Mouse (Mus musculus): ENCODE measurements at regions not wholly inside any gene's neighbourhood (a gene's known extent, or its start where the extent isn't known, plus 50 kb on each side); places are given as distances from the start of the nearest gene placed in this dataset.
"Not testable (repeated sequence)": the region's sequence is repeated elsewhere in the genome, so short reads cannot be mapped to it uniquely, and the experiment has no call there.

- Histone ChIP-seq H3K27ac (ENCODE audit: low read depth, low read length) (no peak overlapping the region), H3K9ac (ENCODE audit: low read depth, low read length) (no peak overlapping the region), H3K36me3 (ENCODE audit: control insufficient read depth, insufficient read depth, low read length) (no peaks in the 10 kb centered on the region), H3K4me2 (no peak overlapping the region), H3K4me3 (ENCODE audit: low read depth, low read length) (no peak overlapping the region), H3K9me3 (ENCODE audit: control insufficient read depth, low read length) (no peaks in the 10 kb centered on the region), H3K4me1 (replicated peaks; ENCODE audit: control insufficient read depth, insufficient read depth, low read length) (no peaks in the 10 kb centered on the region; the same call in 1 of the 2 replicates), H3K27me3 (replicated peaks; ENCODE audit: control insufficient read depth, insufficient read depth, low read length) (no peaks in the 10 kb centered on the region)
- no peak for DNase-seq (ENCODE audit: low spot score)
- ATAC-seq (replicated peaks; ENCODE audit: low FRiP score) = no peak
- 61% methylated on average over 2 of the region's 2 CpGs for WGBS
These were observed 874.2 kb upstream of the Olfr1507 start for GRCm38 (mm10) chr14:53369776-53370175.

GRCm38 (mm10) chr14:53367420-53367819 lies 871.9 kb upstream of the Olfr1507 start:
- not testable (repeated sequence) for DNase-seq (ENCODE audit: low spot score); H3K27me3 ChIP-seq (replicated peaks; ENCODE audit: control insufficient read depth, insufficient read depth, low read length); H3K27ac ChIP-seq (ENCODE audit: low read depth, low read length); H3K9me3 ChIP-seq (ENCODE audit: control insufficient read depth, low read length); H3K9ac ChIP-seq (ENCODE audit: low read depth, low read length); H3K36me3 ChIP-seq (ENCODE audit: control insufficient read depth, insufficient read depth, low read length); H3K4me1 ChIP-seq (replicated peaks; ENCODE audit: control insufficient read depth, insufficient read depth, low read length); H3K4me3 ChIP-seq (ENCODE audit: low read depth, low read length); H3K4me2 ChIP-seq; ATAC-seq (replicated peaks; ENCODE audit: low FRiP score)
- 55% methylated on average over 1 of the region's 1 CpGs for WGBS

- not testable (repeated sequence) for H3K27ac ChIP-seq (ENCODE audit: low read depth, low read length); H3K27me3 ChIP-seq (replicated peaks; ENCODE audit: control insufficient read depth, insufficient read depth, low read length); H3K36me3 ChIP-seq (ENCODE audit: control insufficient read depth, insufficient read depth, low read length); H3K4me1 ChIP-seq (replicated peaks; ENCODE audit: control insufficient read depth, insufficient read depth, low read length); H3K4me2 ChIP-seq; H3K9me3 ChIP-seq (ENCODE audit: control insufficient read depth, low read length); DNase-seq (ENCODE audit: low spot score); H3K9ac ChIP-seq (ENCODE audit: low read depth, low read length); H3K4me3 ChIP-seq (ENCODE audit: low read depth, low read length)
- ATAC-seq (replicated peaks; ENCODE audit: low FRiP score) = peak; percentile 33; the same call in 1 of the 2 replicates
- 50% methylated on average over 5 of the region's 5 CpGs for WGBS
These were observed 868.4 kb upstream of the Olfr1507 start for GRCm38 (mm10) chr14:53363995-53364394.

GRCm38 (mm10) chr14:53362054-53362453 lies 866.5 kb upstream of the Olfr1507 start:
- 38% methylated on average over 2 of the region's 2 CpGs for WGBS
- not testable (repeated sequence) for H3K4me1 ChIP-seq (replicated peaks; ENCODE audit: control insufficient read depth, insufficient read depth, low read length); H3K27ac ChIP-seq (ENCODE audit: low read depth, low read length); ATAC-seq (replicated peaks; ENCODE audit: low FRiP score); H3K36me3 ChIP-seq (ENCODE audit: control insufficient read depth, insufficient read depth, low read length); H3K9ac ChIP-seq (ENCODE audit: low read depth, low read length); DNase-seq (ENCODE audit: low spot score); H3K27me3 ChIP-seq (replicated peaks; ENCODE audit: control insufficient read depth, insufficient read depth, low read length); H3K9me3 ChIP-seq (ENCODE audit: control insufficient read depth, low read length); H3K4me2 ChIP-seq; H3K4me3 ChIP-seq (ENCODE audit: low read depth, low read length)

GRCm38 (mm10) chr14:53357498-53357897 lies 861.9 kb upstream of the Olfr1507 start:
- H3K4me3 ChIP-seq (ENCODE audit: low read depth, low read length) = not testable (repeated sequence)
- WGBS = 67% methylated on average over 1 of the region's 2 CpGs

GRCm38 (mm10) chr14:53356783-53357182 lies 861.2 kb upstream of the Olfr1507 start:
- ATAC-seq (replicated peaks; ENCODE audit: low FRiP score) = 0 out of 2 replicates have a peak, but pooled peaks have one; percentile 47
- not testable (repeated sequence) for H3K27ac ChIP-seq (ENCODE audit: low read depth, low read length); H3K36me3 ChIP-seq (ENCODE audit: control insufficient read depth, insufficient read depth, low read length); H3K4me3 ChIP-seq (ENCODE audit: low read depth, low read length); DNase-seq (ENCODE audit: low spot score); H3K9ac ChIP-seq (ENCODE audit: low read depth, low read length); H3K4me2 ChIP-seq; H3K27me3 ChIP-seq (replicated peaks; ENCODE audit: control insufficient read depth, insufficient read depth, low read length); H3K4me1 ChIP-seq (replicated peaks; ENCODE audit: control insufficient read depth, insufficient read depth, low read length); H3K9me3 ChIP-seq (ENCODE audit: control insufficient read depth, low read length)
- no CpG with 5 or more reads among the region's 1 CpGs for WGBS

More at GRCm38 (mm10) chr14:53357498-53357897, 861.9 kb upstream of the Olfr1507 start:
- not testable (repeated sequence) for H3K9ac ChIP-seq (ENCODE audit: low read depth, low read length); H3K4me1 ChIP-seq (replicated peaks; ENCODE audit: control insufficient read depth, insufficient read depth, low read length); H3K27me3 ChIP-seq (replicated peaks; ENCODE audit: control insufficient read depth, insufficient read depth, low read length); ATAC-seq (replicated peaks; ENCODE audit: low FRiP score); H3K9me3 ChIP-seq (ENCODE audit: control insufficient read depth, low read length); H3K36me3 ChIP-seq (ENCODE audit: control insufficient read depth, insufficient read depth, low read length); H3K27ac ChIP-seq (ENCODE audit: low read depth, low read length); H3K4me2 ChIP-seq; DNase-seq (ENCODE audit: low spot score)

- H3K36me3 ChIP-seq (ENCODE audit: control insufficient read depth, insufficient read depth, low read length); DNase-seq (ENCODE audit: low spot score); H3K27me3 ChIP-seq (replicated peaks; ENCODE audit: control insufficient read depth, insufficient read depth, low read length); H3K4me2 ChIP-seq; H3K4me1 ChIP-seq (replicated peaks; ENCODE audit: control insufficient read depth, insufficient read depth, low read length); H3K9ac ChIP-seq (ENCODE audit: low read depth, low read length); H3K27ac ChIP-seq (ENCODE audit: low read depth, low read length); ATAC-seq (replicated peaks; ENCODE audit: low FRiP score); H3K4me3 ChIP-seq (ENCODE audit: low read depth, low read length); H3K9me3 ChIP-seq (ENCODE audit: control insufficient read depth, low read length): not testable (repeated sequence)
- WGBS = 17% methylated on average over 2 of the region's 3 CpGs
These were observed 855.9 kb upstream of the Olfr1507 start for GRCm38 (mm10) chr14:53351457-53351856.

GRCm38 (mm10) chr14:53350780-53351179 lies 855.2 kb upstream of the Olfr1507 start:
- H3K36me3 ChIP-seq (ENCODE audit: control insufficient read depth, insufficient read depth, low read length); DNase-seq (ENCODE audit: low spot score); H3K4me2 ChIP-seq; H3K27ac ChIP-seq (ENCODE audit: low read depth, low read length); H3K4me1 ChIP-seq (replicated peaks; ENCODE audit: control insufficient read depth, insufficient read depth, low read length); H3K4me3 ChIP-seq (ENCODE audit: low read depth, low read length); H3K27me3 ChIP-seq (replicated peaks; ENCODE audit: control insufficient read depth, insufficient read depth, low read length); H3K9me3 ChIP-seq (ENCODE audit: control insufficient read depth, low read length); H3K9ac ChIP-seq (ENCODE audit: low read depth, low read length): not testable (repeated sequence)
- 37% methylated on average over 1 of the region's 1 CpGs for WGBS
- peak; percentile 34; the same call in 1 of the 2 replicates for ATAC-seq (replicated peaks; ENCODE audit: low FRiP score)

- not testable (repeated sequence) for H3K9me3 ChIP-seq (ENCODE audit: control insufficient read depth, low read length); H3K4me3 ChIP-seq (ENCODE audit: low read depth, low read length); H3K9ac ChIP-seq (ENCODE audit: low read depth, low read length); H3K36me3 ChIP-seq (ENCODE audit: control insufficient read depth, insufficient read depth, low read length); ATAC-seq (replicated peaks; ENCODE audit: low FRiP score); H3K27me3 ChIP-seq (replicated peaks; ENCODE audit: control insufficient read depth, insufficient read depth, low read length); H3K27ac ChIP-seq (ENCODE audit: low read depth, low read length); DNase-seq (ENCODE audit: low spot score); H3K4me1 ChIP-seq (replicated peaks; ENCODE audit: control insufficient read depth, insufficient read depth, low read length); H3K4me2 ChIP-seq
These were observed 853.6 kb upstream of the Olfr1507 start for GRCm38 (mm10) chr14:53349111-53349510.
